Mouse (Mus musculus): ENCODE measurements around the gene Ptgr1.

GRCm38 (mm10) chr4:59006211-59006610 is 19.3 kb upstream of the Ptgr1 start:
- TF ChIP-seq POLR2A (IDR thresholded peaks at IDR 0.05; ENCODE audit: control insufficient read depth, extremely low read depth, insufficient read depth, low read length, poor library complexity) (no peak), CTCF (IDR thresholded peaks at IDR 0.05; ENCODE audit: borderline replicate concordance, control insufficient read depth, extremely low read depth, insufficient read depth, low read length, poor library complexity) (no peak)
